Mouse (Mus musculus): ENCODE results near the gene Cldn34c3. TPM values are rescaled to one million over a fixed set of nuclear protein-coding genes. Genes with fewer than 3 reads are reported as not detected.

Gene Cldn34c3
- not detected in 2 replicates for total RNA-seq (2023)

DNA sequence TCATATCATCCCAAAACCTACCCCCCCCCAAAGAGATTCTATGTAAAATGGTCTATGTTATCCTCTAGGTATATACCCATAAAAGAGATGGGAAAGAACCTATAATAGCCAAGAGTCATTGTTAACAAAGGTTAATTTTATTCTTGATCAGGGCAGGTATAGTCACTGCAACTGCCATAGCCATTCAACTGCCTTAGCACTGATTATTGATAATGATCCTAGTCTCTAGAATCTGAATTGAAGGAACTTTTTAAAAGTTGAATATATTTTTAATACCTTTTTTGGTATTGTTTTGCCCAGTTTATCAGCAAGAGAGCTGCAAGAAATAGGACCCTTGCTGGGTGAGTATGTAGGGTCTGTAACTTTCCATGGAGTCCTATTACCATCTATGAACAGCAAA lies at the start of gene Cldn34c3:
Gene Cldn34c3 (plus strand): TSS at position 301 of the 400 bp plus-strand sequence.

Other genes with a start within 250 kb of the Cldn34c3 start
- gene Cldn34c2, start 212.0 kb upstream of the Cldn34c3 start, total RNA-seq (2023) = not detected in 2 replicates
- gene Gm17467, start 88.9 kb upstream of the Cldn34c3 start, total RNA-seq (2023) = not detected in 2 replicates

Measured in neutrophil, adult 65 days (primary cell).